Mouse (Mus musculus) heart, embryonic 10.5 days (tissue): ENCODE measurements around the gene Mas1. TPM values are rescaled to one million over a fixed set of nuclear protein-coding genes. Genes with fewer than 3 reads are reported as not detected.

ENCODE experiments used
- DNase-seq: peaks from one replicate; pipeline ENCODE4 v3.0.0-alpha.2; 2017; ENCODE audit warnings: low spot score
- H3K27ac ChIP-seq: fragments of 300-500 bp; sonication (generic); 2 replicates; pipeline ENCODE4 v1.5.1; 2016; ENCODE audit warnings: mild to moderate bottlenecking
- H3K27me3 ChIP-seq: fragments of 300-500 bp; sonication (generic); 2 replicates; pipeline ENCODE4 v1.6.1; 2016; ENCODE audit warnings: mild to moderate bottlenecking; ENCODE audit not compliant: poor library complexity, insufficient read depth, severe bottlenecking
- H3K36me3 ChIP-seq: fragments of 300-500 bp; sonication (generic); 2 replicates; pipeline ENCODE4 v1.6.1; 2016; ENCODE audit warnings: mild to moderate bottlenecking, moderate library complexity
- H3K4me1 ChIP-seq: fragments of 300-500 bp; sonication (generic); 2 replicates; pipeline ENCODE4 v1.6.1; 2016; ENCODE audit warnings: mild to moderate bottlenecking
- H3K4me3 ChIP-seq: fragments of 300-500 bp; sonication (generic); 2 replicates; pipeline ENCODE4 v1.5.1; 2016; ENCODE audit warnings: mild to moderate bottlenecking, moderate library complexity
- H3K9me3 ChIP-seq: fragments of 300-500 bp; sonication (generic); 2 replicates; pipeline ENCODE4 v1.6.1; 2016; ENCODE audit warnings: mild to moderate bottlenecking, moderate library complexity
- WGBS: fragments of 180-500 bp; shearing (Covaris S2); methylation state at CpG from one replicate; pipeline ENCODE4 v1.1.7; 2016; 5-methylcytosine and 5-hydroxymethylcytosine counted together
- polyA plus RNA-seq: library from polyadenylated mRNA; unstranded; fragments of >200 nt; fragmentation: Nextera tagmentation; extraction: Ambion mirVana; gene quantifications from 2 replicates; pipeline ENCODE4 v1.2.1, GENCODE M21; 2016

Gene Mas1
- polyA plus RNA-seq, 1 experiment from 2014 or later, result 0.30 TPM

DNA sequence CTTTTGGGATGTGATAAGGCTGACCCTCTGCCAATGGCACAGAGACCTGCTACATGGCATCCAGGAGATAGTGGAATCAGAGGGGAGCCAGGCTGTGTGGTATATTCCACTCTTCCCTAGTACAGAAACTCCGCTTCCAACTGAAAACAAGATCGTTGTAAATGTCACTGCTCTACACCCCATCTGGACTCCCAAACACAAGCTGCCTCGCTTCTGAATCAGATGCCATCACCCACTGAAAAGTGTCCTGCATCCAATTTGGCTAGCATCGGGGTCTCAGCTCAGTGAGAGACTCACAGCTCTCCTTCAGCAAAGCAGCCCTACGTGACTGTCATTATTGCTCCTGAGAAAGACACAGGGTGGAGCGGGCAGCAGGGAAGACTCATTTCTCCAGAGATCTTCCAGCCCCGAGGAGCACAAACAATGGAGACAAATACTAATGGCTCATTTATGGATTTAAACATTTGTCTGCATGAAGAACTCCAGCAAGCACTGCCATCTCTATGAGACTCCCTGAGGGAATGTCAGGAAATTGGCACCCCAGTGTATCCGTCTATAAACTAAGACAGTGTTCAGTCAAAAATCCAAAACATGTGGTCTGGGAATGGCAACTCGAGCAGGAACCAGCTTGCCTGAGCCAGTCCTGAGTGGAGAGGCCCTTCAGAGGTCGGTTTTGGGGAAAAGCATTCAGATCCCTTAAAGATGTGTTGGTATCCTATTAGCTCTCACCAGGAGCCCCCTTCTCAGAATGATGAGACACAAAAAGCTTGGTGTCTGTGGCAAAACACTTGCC is 28.3 kb downstream of the Mas1 start:
- 69% methylated on average over 10 of the region's 10 CpGs for WGBS
- no peaks in the 10 kb centered on the region for H3K9me3 ChIP-seq
- no peak overlapping the region for H3K4me3 ChIP-seq
- H3K4me1 ChIP-seq, result no peaks in the 10 kb centered on the region
- H3K27me3 ChIP-seq, result no peaks in the 10 kb centered on the region
- no peaks in the 10 kb centered on the region for H3K36me3 ChIP-seq
- H3K27ac ChIP-seq, result no peak overlapping the region
- DNase-seq, result peak; percentile 67

DNA sequence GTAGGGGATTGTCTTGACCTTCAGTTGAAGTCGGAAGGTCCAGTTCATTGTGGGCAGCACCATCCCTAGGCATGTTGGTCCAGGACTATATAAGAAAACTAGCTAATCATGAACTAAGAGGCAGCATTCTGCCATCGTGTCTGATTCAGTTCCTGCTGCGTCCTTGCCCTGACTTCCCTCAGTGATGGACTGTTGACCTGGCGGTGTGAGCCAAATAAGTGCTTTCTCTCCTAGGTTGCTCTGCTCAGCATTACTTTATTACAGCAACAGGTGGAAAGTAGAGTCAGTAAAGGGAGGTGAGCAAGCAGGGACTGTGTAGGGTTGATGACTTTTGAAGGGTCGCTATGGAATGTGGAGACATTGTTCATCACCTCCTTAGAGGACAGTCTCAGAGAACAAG is 32.2 kb downstream of the Mas1 start:
- no peak overlapping the region for H3K27ac ChIP-seq
- no peak overlapping the region for H3K4me3 ChIP-seq
- no peaks in the 10 kb centered on the region for H3K4me1 ChIP-seq
- no peaks in the 10 kb centered on the region for H3K9me3 ChIP-seq
- H3K36me3 ChIP-seq, result no peaks in the 10 kb centered on the region
- H3K27me3 ChIP-seq, result no peaks in the 10 kb centered on the region
- DNase-seq, result peak; percentile 50
- WGBS, result 86% methylated on average over 5 of the region's 5 CpGs

- no peak overlapping the region for H3K4me3 ChIP-seq
- no peaks in the 10 kb centered on the region for H3K9me3 ChIP-seq
- no peak overlapping the region for H3K27ac ChIP-seq
- H3K4me1 ChIP-seq, result no peaks in the 10 kb centered on the region
- WGBS, result 77% methylated on average over 3 of the region's 3 CpGs
- H3K36me3 ChIP-seq, result no peaks in the 10 kb centered on the region
- H3K27me3 ChIP-seq, result no peaks in the 10 kb centered on the region
- peak; percentile 16 for DNase-seq
Measured at GRCm38 (mm10) chr17:12834826-12835225, 33.1 kb downstream of the Mas1 start.

- Histone ChIP-seq H3K27ac (no peak overlapping the region), H3K4me3 (no peak overlapping the region), H3K4me1 (no peaks in the 10 kb centered on the region), H3K36me3 (no peaks in the 10 kb centered on the region), H3K9me3 (no peaks in the 10 kb centered on the region), H3K27me3 (no peaks in the 10 kb centered on the region)
- 80% methylated on average over 3 of the region's 3 CpGs for WGBS
- DNase-seq, result peak; percentile 7
Measured at GRCm38 (mm10) chr17:12834317-12834716, 33.6 kb downstream of the Mas1 start.

GRCm38 (mm10) chr17:12832657-12833056 is 35.3 kb downstream of the Mas1 start:
- H3K4me1 ChIP-seq, result no peaks in the 10 kb centered on the region
- H3K27me3 ChIP-seq, result no peaks in the 10 kb centered on the region
- 91% methylated on average over 4 of the region's 4 CpGs for WGBS
- H3K36me3 ChIP-seq, result no peaks in the 10 kb centered on the region
- no peaks in the 10 kb centered on the region for H3K9me3 ChIP-seq
- peak; percentile 22 for DNase-seq
- no peak overlapping the region for H3K27ac ChIP-seq
- H3K4me3 ChIP-seq, result no peak overlapping the region

- 88% methylated on average over 3 of the region's 3 CpGs for WGBS
- no peak for DNase-seq
- Histone ChIP-seq H3K27me3 (no peaks in the 10 kb centered on the region), H3K27ac (no peak overlapping the region), H3K4me1 (no peaks in the 10 kb centered on the region), H3K9me3 (no peaks in the 10 kb centered on the region), H3K4me3 (no peak overlapping the region), H3K36me3 (no peaks in the 10 kb centered on the region)
Measured at GRCm38 (mm10) chr17:12832231-12832630, 35.7 kb downstream of the Mas1 start.

DNA sequence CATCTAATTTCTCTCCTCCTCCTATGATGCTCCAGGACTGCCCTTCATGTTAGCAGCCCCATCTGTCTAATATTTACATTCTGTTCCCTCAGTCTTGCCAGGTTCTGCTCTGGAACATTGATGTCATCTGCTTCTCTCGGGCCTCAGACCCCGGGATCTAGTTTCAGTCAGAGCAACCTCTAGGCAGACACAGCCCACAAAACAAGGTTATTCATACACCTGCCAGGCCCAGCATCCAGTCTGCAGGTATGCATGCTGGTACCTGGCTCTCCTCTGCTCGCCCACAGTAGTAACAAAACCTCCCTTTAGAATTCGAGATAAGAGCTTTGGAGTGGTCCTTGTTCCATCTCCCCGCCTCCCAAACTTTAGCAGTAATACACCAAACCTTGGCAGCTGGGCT is 37.6 kb downstream of the Mas1 start:
- H3K27ac ChIP-seq, result no peak overlapping the region
- no peaks in the 10 kb centered on the region for H3K36me3 ChIP-seq
- WGBS, result 73% methylated on average over 5 of the region's 5 CpGs
- no peak for DNase-seq
- H3K27me3 ChIP-seq, result no peaks in the 10 kb centered on the region
- H3K9me3 ChIP-seq, result no peaks in the 10 kb centered on the region
- H3K4me3 ChIP-seq, result no peak overlapping the region
- no peaks in the 10 kb centered on the region for H3K4me1 ChIP-seq

- peaks cover 88% of the 10 kb centered on the region for H3K36me3 ChIP-seq
- WGBS, result 83% methylated on average over 4 of the region's 4 CpGs
Measured at GRCm38 (mm10) chr17:12815885-12816284, 52.1 kb downstream of the Mas1 start.

DNA sequence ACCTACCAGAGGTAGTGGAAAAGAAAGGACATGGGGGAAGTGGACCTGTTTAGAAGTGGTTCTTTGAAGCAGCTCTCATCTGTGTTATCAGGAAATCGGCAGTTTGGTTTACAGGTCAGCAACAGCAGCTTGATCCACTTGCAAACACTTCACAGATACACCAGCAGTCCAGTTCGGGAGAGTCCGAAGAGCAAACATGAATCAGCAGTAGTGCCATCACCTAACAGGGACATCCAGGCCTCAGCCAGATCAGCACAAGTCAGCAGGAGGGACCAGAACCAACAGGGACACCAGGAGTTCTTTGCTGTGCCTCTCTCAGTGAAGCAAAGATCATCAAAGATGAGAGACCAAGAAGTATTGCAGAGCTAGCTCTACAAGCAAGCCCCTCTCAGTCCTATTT is 53.4 kb downstream of the Mas1 start:
- no peak overlapping the region for H3K27ac ChIP-seq
- H3K27me3 ChIP-seq, result no peaks in the 10 kb centered on the region
- 62% methylated on average over 3 of the region's 3 CpGs for WGBS
- peaks cover 74% of the 10 kb centered on the region for H3K36me3 ChIP-seq
- no peak for DNase-seq
- peaks cover 5% of the 10 kb centered on the region; the same call in 1 of the 2 replicates for H3K9me3 ChIP-seq
- H3K4me3 ChIP-seq, result no peak overlapping the region
- H3K4me1 ChIP-seq, result peaks cover 14% of the 10 kb centered on the region

More at GRCm38 (mm10) chr17:12815885-12816284, 52.1 kb downstream of the Mas1 start:
- Histone ChIP-seq H3K9me3 (peaks cover 7% of the 10 kb centered on the region; the same call in 1 of the 2 replicates), H3K27me3 (no peaks in the 10 kb centered on the region), H3K4me1 (0 out of 2 replicates have a peak, but pooled peaks cover 1% of the 10 kb centered on the region), H3K4me3 (no peak overlapping the region), H3K27ac (no peak overlapping the region)
- DNase-seq, result no peak

- no peaks in the 10 kb centered on the region for H3K9me3 ChIP-seq
- WGBS, result 86% methylated on average over 1 of the region's 1 CpGs
- H3K4me3 ChIP-seq, result no peak overlapping the region
- H3K36me3 ChIP-seq, result peaks cover 41% of the 10 kb centered on the region
- no peak for DNase-seq
- H3K27ac ChIP-seq, result peak overlapping the region; percentile 87
- H3K4me1 ChIP-seq, result peaks cover 29% of the 10 kb centered on the region
- no peaks in the 10 kb centered on the region for H3K27me3 ChIP-seq
Measured at GRCm38 (mm10) chr17:12810973-12811303, 57.0 kb downstream of the Mas1 start.

GRCm38 (mm10) chr17:12810103-12810972 is 57.6 kb downstream of the Mas1 start:
- peaks cover 29% of the 10 kb centered on the region for H3K4me1 ChIP-seq
- peak overlapping the region; percentile 87 for H3K27ac ChIP-seq
- WGBS, result 16% methylated on average over 14 of the region's 14 CpGs
- DNase-seq, result no peak
- peaks cover 36% of the 10 kb centered on the region for H3K36me3 ChIP-seq
- no peaks in the 10 kb centered on the region for H3K9me3 ChIP-seq
- H3K4me3 ChIP-seq, result no peak overlapping the region
- no peaks in the 10 kb centered on the region for H3K27me3 ChIP-seq

GRCm38 (mm10) chr17:12808851-12809250 is 59.1 kb downstream of the Mas1 start:
- no peaks in the 10 kb centered on the region for H3K9me3 ChIP-seq
- H3K27ac ChIP-seq, result peak overlapping the region; percentile 87; the same call in 1 of the 2 replicates
- no peak overlapping the region for H3K4me3 ChIP-seq
- peaks cover 29% of the 10 kb centered on the region for H3K4me1 ChIP-seq
- no peak for DNase-seq
- no peaks in the 10 kb centered on the region for H3K27me3 ChIP-seq
- peaks cover 28% of the 10 kb centered on the region for H3K36me3 ChIP-seq
- WGBS, result 81% methylated on average over 6 of the region's 6 CpGs
